Mouse (Mus musculus): ENCODE results near the gene Insig1.

Gene Insig1

DNA sequence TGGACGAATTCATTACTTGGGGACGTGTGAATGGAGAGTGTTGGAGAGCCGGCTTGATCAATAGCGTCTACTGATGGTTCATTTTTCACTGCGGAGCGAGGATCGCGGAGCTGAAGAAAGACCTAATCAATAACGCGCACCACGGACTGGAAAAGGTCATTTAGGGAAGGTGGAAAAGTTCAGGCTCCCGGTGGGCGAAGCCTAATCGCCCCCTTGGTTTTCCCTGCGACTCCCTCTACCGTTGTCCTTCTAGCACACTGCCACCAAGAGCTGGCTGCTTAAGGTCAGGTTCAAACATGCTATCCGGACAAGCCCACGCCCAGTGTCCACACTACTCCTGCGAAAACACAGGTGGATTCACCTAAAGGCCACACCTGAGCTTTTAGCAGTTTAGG lies 47.4 kb downstream of the Insig1 start:
- DNase-seq (ENCODE audit: low spot score) = no peak

DNA sequence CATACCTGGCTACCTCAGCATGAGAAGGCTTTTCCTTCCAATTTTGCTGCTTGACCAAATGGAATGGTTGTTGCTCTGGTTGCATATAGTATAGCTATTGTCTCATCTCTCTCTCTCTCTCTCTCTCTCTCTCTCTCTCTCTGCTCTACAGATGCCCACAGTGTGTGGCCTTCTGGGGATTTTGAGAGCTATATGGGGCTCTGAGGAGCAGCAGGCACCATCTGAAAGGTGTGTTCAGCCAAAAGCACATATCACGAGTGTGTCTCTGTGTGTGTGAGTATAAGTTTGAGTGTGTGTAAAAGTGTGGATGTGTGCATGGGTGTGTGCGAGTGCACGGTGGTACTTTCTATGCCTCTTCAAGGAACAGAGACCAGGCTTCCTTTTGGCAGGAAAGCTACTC lies 48.4 kb downstream of the Insig1 start:
- DNase-seq (ENCODE audit: low spot score) = no peak

DNA sequence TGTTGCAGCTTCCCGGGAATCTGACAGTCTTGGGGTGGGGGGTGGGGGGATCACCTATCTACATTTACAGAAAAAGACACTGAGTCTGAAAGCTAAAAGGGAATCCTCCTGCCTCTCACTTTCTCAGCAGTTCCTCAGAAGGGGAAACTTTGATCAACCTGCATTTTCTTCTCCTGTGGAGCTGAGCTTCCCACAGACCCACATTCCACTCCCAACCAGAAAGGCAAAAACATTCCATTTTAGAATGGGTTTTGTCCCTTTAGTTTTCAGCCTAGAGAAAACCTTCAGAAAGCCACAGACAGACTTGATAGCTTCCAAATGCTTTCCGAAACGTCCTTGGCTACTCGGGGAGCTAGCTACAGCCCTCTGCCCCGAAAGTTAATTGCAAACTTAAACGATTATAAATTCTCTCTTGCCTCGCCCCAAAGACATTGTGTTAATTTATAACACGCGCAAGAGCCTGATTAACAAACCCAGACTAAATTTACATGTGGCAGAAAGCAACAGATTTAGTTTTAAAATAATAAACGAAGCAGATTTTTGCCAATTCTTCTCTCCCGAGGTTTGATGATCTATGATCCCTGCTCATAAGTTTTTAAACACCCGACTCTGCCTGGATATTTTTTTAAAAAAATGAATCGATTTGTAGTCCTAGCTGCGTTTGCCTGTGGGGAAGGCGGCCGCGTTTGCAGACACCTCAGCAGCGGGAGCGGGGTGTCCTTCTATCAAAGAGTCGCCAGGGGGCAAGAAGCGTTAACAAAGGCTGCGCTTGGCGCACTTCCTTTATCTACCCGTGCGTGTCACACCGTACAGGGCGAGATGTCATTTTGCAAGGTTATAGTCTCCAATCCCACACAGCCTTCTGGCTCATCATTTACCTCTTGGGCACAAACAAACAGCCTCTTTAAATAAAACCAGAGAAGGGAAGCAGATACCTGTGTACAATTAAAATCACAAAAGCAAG lies 51.6 kb downstream of the Insig1 start:
- DNase-seq (ENCODE audit: low spot score) = peak; percentile 65

DNA sequence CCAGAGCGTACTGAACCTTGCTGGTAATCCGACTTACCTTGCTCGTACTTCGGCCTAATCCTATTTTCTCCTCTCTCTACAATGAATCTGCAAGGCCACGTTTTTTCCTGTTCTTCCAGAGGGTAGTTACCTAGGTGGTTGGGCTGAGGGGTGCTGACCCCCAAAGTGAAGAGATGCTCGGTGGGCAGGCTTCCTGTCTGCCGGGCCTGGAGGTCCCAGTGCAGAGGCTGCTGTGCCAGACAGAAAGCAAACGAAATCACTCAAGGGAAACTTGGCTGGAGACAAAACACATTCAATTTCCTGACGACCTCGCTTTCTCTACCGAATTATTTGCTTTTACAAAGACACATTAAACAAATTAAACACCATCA lies 52.3 kb downstream of the Insig1 start:
- DNase-seq (ENCODE audit: low spot score) = no peak

DNA sequence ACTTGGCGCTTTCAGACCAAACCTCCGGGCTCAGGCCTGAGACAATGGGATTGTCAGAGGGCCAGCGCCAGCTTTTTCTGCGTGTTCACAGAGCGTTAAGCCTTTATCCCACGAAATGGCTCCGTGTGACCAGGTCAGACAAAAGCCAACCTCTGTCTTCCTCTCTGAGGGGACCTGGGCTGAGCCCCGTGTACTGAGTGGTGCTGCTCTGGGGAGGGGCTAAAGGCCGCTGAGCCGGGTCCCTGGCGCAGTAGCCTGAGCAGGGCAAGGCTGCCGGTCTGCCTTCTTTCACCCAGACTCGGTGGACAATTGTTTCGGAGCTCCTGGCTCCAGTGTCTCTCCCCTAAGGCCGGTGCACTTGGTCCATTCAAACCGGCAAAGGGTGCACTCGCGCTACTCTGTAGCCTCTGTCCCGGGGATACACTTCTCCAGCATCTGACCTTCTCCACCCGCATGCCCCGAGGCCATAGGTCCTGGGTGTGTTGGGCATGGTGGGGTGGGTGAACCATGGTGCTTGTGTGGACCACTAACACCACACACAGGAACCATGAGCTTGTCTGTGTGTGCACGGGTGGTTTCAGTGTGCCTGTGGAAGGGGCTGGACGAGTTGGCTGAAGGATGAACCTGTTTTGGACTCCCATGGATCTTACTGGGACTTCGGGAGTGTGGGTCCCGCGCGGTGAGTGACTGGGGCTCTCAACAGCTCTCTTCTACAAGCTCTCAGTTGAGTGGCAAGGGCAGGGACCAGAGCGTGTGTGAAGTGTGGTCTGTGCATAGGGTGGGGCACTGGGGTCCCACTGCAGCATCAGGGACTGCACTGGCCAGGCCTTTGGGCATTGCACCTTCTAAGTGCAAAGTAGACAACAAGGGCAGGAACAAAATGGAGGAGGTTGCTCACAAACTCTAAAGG lies 53.4 kb downstream of the Insig1 start:
- DNase-seq (ENCODE audit: low spot score) = no peak
